Mouse (Mus musculus): ENCODE measurements around the gene Adipor2. TPM values are rescaled to one million over a fixed set of nuclear protein-coding genes. Genes with fewer than 3 reads are reported as not detected.
"Not testable (repeated sequence)": the region's sequence is repeated elsewhere in the genome, so short reads cannot be mapped to it uniquely, and the experiment has no call there.

The Adipor2 gene
- polyA plus RNA-seq, 1 experiment from 2014 or later: 40.2 TPM

- H3K27me3 ChIP-seq: no peaks in the 10 kb centered on the region
- no peak overlapping the region for H3K9ac ChIP-seq
- 0 out of 2 replicates have a peak, but pooled peaks have one; percentile 16 for ATAC-seq (ENCODE audit: insufficient number of reproducible peaks, low FRiP score, low TSS enrichment, low read depth)
- 42% methylated on average over 12 of the region's 12 CpGs for WGBS
- H3K4me1 ChIP-seq: peaks cover 9% of the 10 kb centered on the region
- H3K4me3 ChIP-seq: no peak overlapping the region
- peak overlapping the region; percentile 54; the same call in 1 of the 2 replicates for H3K27ac ChIP-seq
- H3K4me2 ChIP-seq: peak overlapping the region; percentile 10; the same call in 1 of the 2 replicates
- no peaks in the 10 kb centered on the region; the same call in 1 of the 2 replicates for H3K36me3 ChIP-seq
- no peaks in the 10 kb centered on the region for H3K9me3 ChIP-seq
Measured at GRCm38 (mm10) chr6:119443742-119444645, 26.5 kb upstream of the Adipor2 start.

DNA sequence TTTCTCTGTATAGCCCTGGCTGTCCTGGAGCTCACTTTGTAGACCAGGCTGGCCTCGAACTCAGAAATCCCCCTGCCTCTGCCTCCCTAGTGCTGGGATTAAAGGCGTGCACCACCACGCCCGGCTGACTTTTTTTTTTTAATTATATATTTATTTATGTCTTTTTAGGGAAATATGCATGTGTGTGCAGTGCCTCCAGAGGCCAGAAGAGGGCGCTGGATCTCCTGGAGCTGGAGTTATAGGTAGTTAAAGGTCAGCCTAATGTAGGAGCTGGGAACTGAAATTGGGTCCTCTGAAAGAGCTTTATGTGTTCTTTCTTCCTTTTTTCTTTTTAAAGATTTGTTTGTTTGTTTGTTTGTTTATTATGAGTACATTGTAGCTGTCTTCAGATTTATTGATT lies 25.2 kb upstream of the Adipor2 start:
- not testable (repeated sequence) for H3K9ac ChIP-seq; H3K4me1 ChIP-seq; H3K27me3 ChIP-seq; H3K4me2 ChIP-seq; H3K4me3 ChIP-seq; H3K36me3 ChIP-seq; H3K9me3 ChIP-seq; H3K27ac ChIP-seq; ATAC-seq (ENCODE audit: insufficient number of reproducible peaks, low FRiP score, low TSS enrichment, low read depth)
- WGBS: 80% methylated on average over 5 of the region's 5 CpGs

- H3K36me3 ChIP-seq: peaks cover 6% of the 10 kb centered on the region
- H3K4me3 ChIP-seq: no peak overlapping the region
- no peak for ATAC-seq (ENCODE audit: insufficient number of reproducible peaks, low FRiP score, low TSS enrichment, low read depth)
- H3K9ac ChIP-seq: no peak overlapping the region
- H3K4me1 ChIP-seq: no peaks in the 10 kb centered on the region
- no peak overlapping the region for H3K4me2 ChIP-seq
- no peak overlapping the region for H3K27ac ChIP-seq
- H3K9me3 ChIP-seq: no peaks in the 10 kb centered on the region
- no peaks in the 10 kb centered on the region for H3K27me3 ChIP-seq
- 58% methylated on average over 8 of the region's 8 CpGs for WGBS
Measured at GRCm38 (mm10) chr6:119437894-119438761, 20.6 kb upstream of the Adipor2 start.

GRCm38 (mm10) chr6:119434394-119434793 lies 16.9 kb upstream of the Adipor2 start:
- Histone ChIP-seq H3K27ac (no peak overlapping the region), H3K9ac (no peak overlapping the region), H3K4me3 (no peak overlapping the region), H3K9me3 (no peaks in the 10 kb centered on the region), H3K4me2 (no peak overlapping the region), H3K4me1 (no peaks in the 10 kb centered on the region), H3K27me3 (no peaks in the 10 kb centered on the region), H3K36me3 (peaks cover 6% of the 10 kb centered on the region)
- WGBS: 78% methylated on average over 4 of the region's 4 CpGs
- no peak for ATAC-seq (ENCODE audit: insufficient number of reproducible peaks, low FRiP score, low TSS enrichment, low read depth)

DNA sequence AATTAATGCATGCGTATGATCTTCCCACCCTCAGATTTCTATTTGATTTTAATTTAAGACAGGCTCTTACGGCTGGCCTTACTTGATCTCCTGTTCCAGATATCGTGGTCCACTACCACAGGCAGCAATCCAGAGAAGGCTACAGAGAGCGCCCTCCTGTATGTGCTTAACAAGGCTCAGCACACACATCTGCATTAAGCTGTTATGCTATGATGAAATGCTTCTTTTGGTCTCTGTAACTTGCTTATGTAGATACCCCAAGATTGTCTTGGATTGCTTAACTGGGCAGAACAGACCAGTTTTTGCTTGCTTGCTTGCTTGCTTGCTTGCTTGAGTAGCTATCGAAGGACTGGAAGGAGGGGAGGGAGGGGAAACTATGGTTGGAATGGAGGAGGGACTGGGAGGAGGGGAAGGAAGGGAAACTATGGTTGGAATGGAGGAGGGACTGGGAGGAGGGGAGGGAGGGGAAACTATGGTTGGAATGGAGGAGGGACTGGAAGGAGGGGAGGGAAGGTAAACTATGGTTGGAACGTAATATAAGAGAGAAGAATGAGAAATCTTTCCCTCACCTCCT lies 14.3 kb upstream of the Adipor2 start:
- Histone ChIP-seq H3K27ac (no peak overlapping the region), H3K9ac (no peak overlapping the region), H3K9me3 (no peaks in the 10 kb centered on the region), H3K36me3 (peaks cover 13% of the 10 kb centered on the region), H3K4me1 (no peaks in the 10 kb centered on the region), H3K4me3 (no peak overlapping the region), H3K4me2 (no peak overlapping the region), H3K27me3 (no peaks in the 10 kb centered on the region)
- ATAC-seq (ENCODE audit: insufficient number of reproducible peaks, low FRiP score, low TSS enrichment, low read depth): no peak
- 67% methylated on average over 6 of the region's 6 CpGs for WGBS

DNA sequence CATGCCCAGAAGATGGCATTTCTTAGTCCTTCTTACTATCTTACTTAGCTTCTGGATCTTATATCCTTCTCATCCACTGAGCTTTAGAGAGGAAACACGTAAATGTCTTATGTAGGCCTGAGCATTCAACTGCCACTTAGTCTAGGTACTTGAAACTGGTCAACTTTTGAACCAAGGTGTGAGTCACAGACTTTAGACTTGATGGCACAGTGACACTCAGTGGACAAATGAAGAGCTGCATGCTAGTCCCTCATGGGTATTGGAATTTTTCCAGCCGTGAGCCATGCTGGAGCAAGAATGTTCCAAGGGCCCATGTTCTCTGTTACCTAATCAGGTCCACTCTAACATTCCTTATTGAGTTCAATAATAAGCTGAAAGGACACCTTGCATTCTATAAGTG lies 13.0 kb upstream of the Adipor2 start:
- no peak overlapping the region for H3K9ac ChIP-seq
- WGBS: 51% methylated on average over 2 of the region's 2 CpGs
- H3K9me3 ChIP-seq: no peaks in the 10 kb centered on the region
- H3K36me3 ChIP-seq: peaks cover 13% of the 10 kb centered on the region
- H3K4me1 ChIP-seq: no peaks in the 10 kb centered on the region
- no peak overlapping the region for H3K4me3 ChIP-seq
- no peak for ATAC-seq (ENCODE audit: insufficient number of reproducible peaks, low FRiP score, low TSS enrichment, low read depth)
- no peak overlapping the region for H3K4me2 ChIP-seq
- H3K27me3 ChIP-seq: no peaks in the 10 kb centered on the region
- H3K27ac ChIP-seq: no peak overlapping the region

GRCm38 (mm10) chr6:119429311-119429710 lies 11.8 kb upstream of the Adipor2 start:
- 95% methylated on average over 13 of the region's 13 CpGs for WGBS
- H3K9ac ChIP-seq: no peak overlapping the region
- no peaks in the 10 kb centered on the region for H3K4me1 ChIP-seq
- no peaks in the 10 kb centered on the region for H3K27me3 ChIP-seq
- peaks cover 13% of the 10 kb centered on the region for H3K36me3 ChIP-seq
- H3K4me3 ChIP-seq: no peak overlapping the region
- H3K4me2 ChIP-seq: no peak overlapping the region
- ATAC-seq (ENCODE audit: insufficient number of reproducible peaks, low FRiP score, low TSS enrichment, low read depth): no peak
- no peaks in the 10 kb centered on the region for H3K9me3 ChIP-seq
- H3K27ac ChIP-seq: no peak overlapping the region

DNA sequence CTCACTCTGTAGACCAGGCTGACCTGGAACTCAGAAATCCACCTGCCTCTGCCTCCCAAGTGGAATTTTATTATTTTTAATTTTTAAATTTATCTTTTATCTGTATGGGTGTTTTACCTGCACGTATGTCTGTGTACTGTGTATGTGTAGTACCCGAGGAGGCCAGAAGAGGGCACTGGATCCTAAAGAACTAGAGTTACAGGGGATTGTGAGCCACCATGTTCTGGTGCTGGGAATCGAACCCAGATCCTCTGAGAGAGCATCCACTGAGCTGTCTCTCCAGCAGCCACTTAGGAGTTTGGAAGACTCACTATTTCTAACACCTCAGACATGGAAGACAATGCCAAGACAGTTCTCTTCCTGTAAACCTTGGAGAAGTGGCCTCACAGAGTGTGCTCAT lies 11.1 kb upstream of the Adipor2 start:
- 89% methylated on average over 3 of the region's 3 CpGs for WGBS
- H3K4me2 ChIP-seq: no peak overlapping the region
- ATAC-seq (ENCODE audit: insufficient number of reproducible peaks, low FRiP score, low TSS enrichment, low read depth): no peak

DNA sequence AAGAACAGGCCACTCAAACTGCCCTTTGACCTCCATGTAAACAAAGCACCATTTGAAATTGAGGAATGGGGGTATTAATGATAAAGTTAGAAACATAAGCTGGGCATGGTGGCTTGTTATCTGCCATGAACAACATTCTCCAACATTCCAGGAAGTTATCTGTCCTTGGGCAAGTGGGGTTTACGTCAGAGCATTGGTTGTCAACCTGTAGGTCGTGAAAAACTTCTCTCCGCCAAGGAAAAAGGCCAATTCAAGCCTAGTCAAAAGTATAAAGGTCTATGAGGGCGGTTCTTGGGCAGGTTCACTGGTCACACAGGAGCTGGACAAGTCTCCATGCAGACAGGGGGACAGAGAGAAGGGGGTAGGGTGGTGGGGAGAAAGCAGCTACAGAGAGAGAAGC lies 3.5 kb upstream of the Adipor2 start:
- 91% methylated on average over 4 of the region's 4 CpGs for WGBS

More for the DNA sequence above, 11.1 kb upstream of the Adipor2 start:
- H3K9ac ChIP-seq: no peak overlapping the region
- H3K4me3 ChIP-seq: no peak overlapping the region
- no peak overlapping the region for H3K27ac ChIP-seq
- H3K27me3 ChIP-seq: no peaks in the 10 kb centered on the region
- no peaks in the 10 kb centered on the region for H3K4me1 ChIP-seq
- H3K9me3 ChIP-seq: no peaks in the 10 kb centered on the region
- peaks cover 12% of the 10 kb centered on the region for H3K36me3 ChIP-seq

GRCm38 (mm10) chr6:119420357-119420756 lies 2.9 kb upstream of the Adipor2 start:
- 91% methylated on average over 5 of the region's 5 CpGs for WGBS
- H3K4me1 ChIP-seq: 0 out of 2 replicates have a peak, but pooled peaks cover 6% of the 10 kb centered on the region

More for the DNA sequence above, 3.5 kb upstream of the Adipor2 start:
- ATAC-seq (ENCODE audit: insufficient number of reproducible peaks, low FRiP score, low TSS enrichment, low read depth): no peak
- 0 out of 2 replicates have a peak, but pooled peaks cover 6% of the 10 kb centered on the region for H3K4me1 ChIP-seq
- H3K4me2 ChIP-seq: no peak overlapping the region
- H3K27ac ChIP-seq: no peak overlapping the region
- H3K9ac ChIP-seq: no peak overlapping the region
- no peak overlapping the region for H3K4me3 ChIP-seq
- H3K27me3 ChIP-seq: no peaks in the 10 kb centered on the region
- no peaks in the 10 kb centered on the region for H3K9me3 ChIP-seq
- H3K36me3 ChIP-seq: no peaks in the 10 kb centered on the region

GRCm38 (mm10) chr6:119419412-119419811 lies 1.9 kb upstream of the Adipor2 start:
- no peak overlapping the region for H3K27ac ChIP-seq
- 50% methylated on average over 7 of the region's 7 CpGs for WGBS

More at GRCm38 (mm10) chr6:119420357-119420756, 2.9 kb upstream of the Adipor2 start:
- H3K27me3 ChIP-seq: no peaks in the 10 kb centered on the region
- H3K4me3 ChIP-seq: no peak overlapping the region
- H3K9ac ChIP-seq: no peak overlapping the region
- H3K9me3 ChIP-seq: no peaks in the 10 kb centered on the region
- no peaks in the 10 kb centered on the region for H3K36me3 ChIP-seq
- ATAC-seq (ENCODE audit: insufficient number of reproducible peaks, low FRiP score, low TSS enrichment, low read depth): no peak
- no peak overlapping the region for H3K27ac ChIP-seq
- H3K4me2 ChIP-seq: no peak overlapping the region

More at GRCm38 (mm10) chr6:119419412-119419811, 1.9 kb upstream of the Adipor2 start:
- H3K36me3 ChIP-seq: no peaks in the 10 kb centered on the region
- no peak for ATAC-seq (ENCODE audit: insufficient number of reproducible peaks, low FRiP score, low TSS enrichment, low read depth)
- H3K4me1 ChIP-seq: 0 out of 2 replicates have a peak, but pooled peaks cover 6% of the 10 kb centered on the region
- no peak overlapping the region for H3K9ac ChIP-seq
- no peak overlapping the region for H3K4me2 ChIP-seq
- H3K9me3 ChIP-seq: no peaks in the 10 kb centered on the region
- H3K4me3 ChIP-seq: no peak overlapping the region
- no peaks in the 10 kb centered on the region for H3K27me3 ChIP-seq

All from limb, embryonic 15.5 days (tissue).